Mouse (Mus musculus): ENCODE measurements around the gene Zeb2. TPM values are rescaled to one million over a fixed set of nuclear protein-coding genes. Genes with fewer than 3 reads are reported as not detected.

Zeb2 gene
- total and polyA plus RNA-seq, 3 experiments, result 16.5 to 50.0 (median 46.7) TPM

- Histone ChIP-seq H3K4me3 (no peak overlapping the region), H3K27me3 (ENCODE audit: control insufficient read depth, insufficient read depth, low read length) (no peaks in the 10 kb centered on the region), H3K27ac (no peak overlapping the region), H3K79me2 (replicated peaks; ENCODE audit: control insufficient read depth, insufficient read depth, low read length) (no peaks in the 10 kb centered on the region), H3K36me3 (ENCODE audit: control insufficient read depth, insufficient read depth, low read length) (peaks cover 10% of the 10 kb centered on the region), H3K9ac (ENCODE audit: low read depth, low read length) (no peak overlapping the region), H3K4me1 (ENCODE audit: control insufficient read depth, insufficient read depth, low read length) (peaks cover 6% of the 10 kb centered on the region)
- DNase-seq, result no peak
- intact Hi-C loops (cut with DNase I), result no loop called here
- TF ChIP-seq POLR2A (IDR thresholded peaks at IDR 0.05; ENCODE audit: insufficient read depth, low read depth, low read length), result no peak
- TF ChIP-seq CTCF (IDR thresholded peaks at IDR 0.05), result no peak
- TF ChIP-seq EP300 (IDR thresholded peaks at IDR 0.05; ENCODE audit: insufficient read depth, low read depth, low read length), result no peak
- 76% methylated on average over 5 of the region's 5 CpGs for WGBS
Observed at GRCm38 (mm10) chr2:45071296-45071695, 45.9 kb downstream of the Zeb2 start.

GRCm38 (mm10) chr2:45070612-45071276 is 46.5 kb downstream of the Zeb2 start:
- TF ChIP-seq CTCF (IDR thresholded peaks at IDR 0.05) (no peak), POLR2A (IDR thresholded peaks at IDR 0.05; ENCODE audit: insufficient read depth, low read depth, low read length) (no peak), EP300 (IDR thresholded peaks at IDR 0.05; ENCODE audit: insufficient read depth, low read depth, low read length) (no peak)
- Histone ChIP-seq H3K36me3 (ENCODE audit: control insufficient read depth, insufficient read depth, low read length) (peaks cover 9% of the 10 kb centered on the region), H3K4me1 (ENCODE audit: control insufficient read depth, insufficient read depth, low read length) (peaks cover 6% of the 10 kb centered on the region), H3K27ac (no peak overlapping the region), H3K27me3 (ENCODE audit: control insufficient read depth, insufficient read depth, low read length) (no peaks in the 10 kb centered on the region), H3K9ac (ENCODE audit: low read depth, low read length) (no peak overlapping the region), H3K4me3 (no peak overlapping the region), H3K79me2 (replicated peaks; ENCODE audit: control insufficient read depth, insufficient read depth, low read length) (no peaks in the 10 kb centered on the region)
- DNase-seq, result no peak
- intact Hi-C loops (cut with DNase I), result no loop called here
- WGBS, result 65% methylated on average over 6 of the region's 6 CpGs

- 90% methylated on average over 7 of the region's 7 CpGs for WGBS
- H3K9ac ChIP-seq (ENCODE audit: low read depth, low read length), result no peak overlapping the region
- intact Hi-C loops (cut with DNase I), result no loop called here
- peaks cover 6% of the 10 kb centered on the region for H3K4me1 ChIP-seq (ENCODE audit: control insufficient read depth, insufficient read depth, low read length)
- H3K36me3 ChIP-seq (ENCODE audit: control insufficient read depth, insufficient read depth, low read length), result peaks cover 8% of the 10 kb centered on the region
- no peak overlapping the region for H3K27ac ChIP-seq
- no peak for DNase-seq
- TF ChIP-seq POLR2A (IDR thresholded peaks at IDR 0.05; ENCODE audit: insufficient read depth, low read depth, low read length) (no peak), CTCF (IDR thresholded peaks at IDR 0.05) (no peak), EP300 (IDR thresholded peaks at IDR 0.05; ENCODE audit: insufficient read depth, low read depth, low read length) (no peak)
- H3K4me3 ChIP-seq, result no peak overlapping the region
- no peaks in the 10 kb centered on the region for H3K27me3 ChIP-seq (ENCODE audit: control insufficient read depth, insufficient read depth, low read length)
- no peaks in the 10 kb centered on the region for H3K79me2 ChIP-seq (replicated peaks; ENCODE audit: control insufficient read depth, insufficient read depth, low read length)
Observed at GRCm38 (mm10) chr2:45068792-45069550, 48.2 kb downstream of the Zeb2 start.

GRCm38 (mm10) chr2:45067116-45067515 is 50.1 kb downstream of the Zeb2 start:
- Histone ChIP-seq H3K27ac (peak overlapping the region; percentile 17; the same call in 1 of the 2 replicates), H3K4me3 (no peak overlapping the region), H3K4me1 (ENCODE audit: control insufficient read depth, insufficient read depth, low read length) (peaks cover 8% of the 10 kb centered on the region), H3K27me3 (ENCODE audit: control insufficient read depth, insufficient read depth, low read length) (no peaks in the 10 kb centered on the region), H3K79me2 (replicated peaks; ENCODE audit: control insufficient read depth, insufficient read depth, low read length) (no peaks in the 10 kb centered on the region), H3K9ac (ENCODE audit: low read depth, low read length) (no peak overlapping the region), H3K36me3 (ENCODE audit: control insufficient read depth, insufficient read depth, low read length) (peaks cover 15% of the 10 kb centered on the region)
- intact Hi-C loops (cut with DNase I), result no loop called here
- no peak for TF ChIP-seq EP300 (IDR thresholded peaks at IDR 0.05; ENCODE audit: insufficient read depth, low read depth, low read length)
- TF ChIP-seq CTCF (IDR thresholded peaks at IDR 0.05), result 0 out of 2 replicates have a peak, but pooled peaks have one; percentile 3
- no peak for TF ChIP-seq POLR2A (IDR thresholded peaks at IDR 0.05; ENCODE audit: insufficient read depth, low read depth, low read length)
- 25% methylated on average over 5 of the region's 5 CpGs for WGBS
- no peak for DNase-seq

- TF ChIP-seq POLR2A (IDR thresholded peaks at IDR 0.05; ENCODE audit: insufficient read depth, low read depth, low read length) (no peak), CTCF (IDR thresholded peaks at IDR 0.05) (no peak), EP300 (IDR thresholded peaks at IDR 0.05; ENCODE audit: insufficient read depth, low read depth, low read length) (no peak)
- H3K27ac ChIP-seq, result no peak overlapping the region
- WGBS, result 43% methylated on average over 7 of the region's 7 CpGs
Observed at GRCm38 (mm10) chr2:45063300-45063890, 53.8 kb downstream of the Zeb2 start.

More at GRCm38 (mm10) chr2:45063300-45063890, 53.8 kb downstream of the Zeb2 start:
- H3K4me1 ChIP-seq (ENCODE audit: control insufficient read depth, insufficient read depth, low read length), result peaks cover 12% of the 10 kb centered on the region
- no peaks in the 10 kb centered on the region for H3K27me3 ChIP-seq (ENCODE audit: control insufficient read depth, insufficient read depth, low read length)
- H3K79me2 ChIP-seq (replicated peaks; ENCODE audit: control insufficient read depth, insufficient read depth, low read length), result no peaks in the 10 kb centered on the region
- H3K9ac ChIP-seq (ENCODE audit: low read depth, low read length), result no peak overlapping the region
- no peak for DNase-seq
- H3K36me3 ChIP-seq (ENCODE audit: control insufficient read depth, insufficient read depth, low read length), result peaks cover 11% of the 10 kb centered on the region
- H3K4me3 ChIP-seq, result no peak overlapping the region
- intact Hi-C loops (cut with DNase I), result no loop called here
